Mouse (Mus musculus) liver, embryonic 16.5 days (tissue): ENCODE measurements around the gene Zdhhc19. TPM values are rescaled to one million over a fixed set of nuclear protein-coding genes. Genes with fewer than 3 reads are reported as not detected.
A peak's percentile ranks its signal among the peaks of the same experiment; 100 is the strongest.

Source experiments
- ATAC-seq: fragments of 200-750 bp; cut with Nextera tagmentation; 2 replicates; pipeline ENCODE4 v1.8.0; 2017; ENCODE audit warnings: low read depth, mild to moderate bottlenecking, moderate number of reproducible peaks, moderate library complexity
- H3K27ac ChIP-seq: fragments of 300-500 bp; sonication (generic); 2 replicates; pipeline ENCODE4 v1.5.1; 2014; ENCODE audit warnings: mild to moderate bottlenecking, low read length
- H3K27me3 ChIP-seq: fragments of 300-500 bp; sonication (generic); 2 replicates; pipeline ENCODE4 v1.6.1; 2014; ENCODE audit warnings: low read depth, low read length, mixed read lengths; ENCODE audit not compliant: control insufficient read depth, insufficient read depth
- H3K36me3 ChIP-seq: fragments of 300-500 bp; sonication (generic); 2 replicates; pipeline ENCODE4 v1.6.1; 2014; ENCODE audit warnings: mild to moderate bottlenecking; ENCODE audit not compliant: control insufficient read depth, insufficient read depth
- H3K4me1 ChIP-seq: fragments of 300-500 bp; sonication (generic); 2 replicates; pipeline ENCODE4 v1.6.1; 2014; ENCODE audit warnings: low read depth, low read length, mixed read lengths; ENCODE audit not compliant: control insufficient read depth
- H3K4me2 ChIP-seq: fragments of 300-500 bp; sonication (generic); 2 replicates; pipeline ENCODE4 v1.6.1; 2014; ENCODE audit warnings: low read depth, low read length, mixed read lengths
- H3K4me3 ChIP-seq: fragments of 300-500 bp; sonication (generic); 2 replicates; pipeline ENCODE4 v1.5.1; 2014; ENCODE audit warnings: low read depth, mild to moderate bottlenecking, low read length
- H3K9ac ChIP-seq: fragments of 300-500 bp; sonication (generic); 2 replicates; pipeline ENCODE4 v1.6.1; 2014; ENCODE audit warnings: low read depth, low read length
- H3K9me3 ChIP-seq: fragments of 300-500 bp; sonication (generic); replicated peaks from 2 replicates; pipeline ENCODE4 v1.6.1; 2016; ENCODE audit warnings: low read length; ENCODE audit not compliant: control insufficient read depth
- WGBS: fragments of 180-500 bp; shearing (Covaris S2); extraction: QIAGEN DNeasy Blood & Tissue Kit; methylation state at CpG from one replicate; pipeline ENCODE4 v1.1.7; 2014; ENCODE audit not compliant: insufficient replicate concordance; 5-methylcytosine and 5-hydroxymethylcytosine counted together
- polyA plus RNA-seq: library from polyadenylated mRNA; unstranded; fragments of >200 nt; fragmentation: Nextera tagmentation; extraction: Ambion mirVana; gene quantifications from 2 replicates; pipeline ENCODE4 v1.2.1, GENCODE M21; 2015

Gene Zdhhc19
- polyA plus RNA-seq, 1 experiment from 2014 or later: not detected

DNA sequence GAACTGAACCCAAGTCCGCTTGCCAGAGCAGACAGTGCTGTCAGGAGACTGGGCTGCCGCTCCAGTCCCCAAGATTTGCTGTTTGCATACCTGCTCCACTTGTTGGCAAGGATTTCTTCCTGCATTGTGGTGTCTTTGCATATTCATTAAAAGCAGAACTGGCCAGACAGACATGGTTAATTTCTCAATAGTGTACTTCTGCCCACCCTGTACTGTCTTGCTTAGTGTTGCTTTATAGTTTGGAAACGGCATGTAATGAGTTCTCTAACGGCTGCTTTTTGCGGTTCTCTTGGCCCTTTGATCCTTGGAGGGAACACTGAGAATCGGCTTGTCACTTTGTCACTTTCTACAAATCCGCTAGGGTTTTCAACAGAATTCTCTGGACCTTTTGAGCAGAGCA is 5.4 kb downstream of the Zdhhc19 start:
- H3K4me2 ChIP-seq: no peak overlapping the region
- 64% methylated on average over 7 of the region's 7 CpGs for WGBS
- ATAC-seq: no peak
- no peak overlapping the region for H3K27ac ChIP-seq
- H3K9ac ChIP-seq: no peak overlapping the region
- H3K4me1 ChIP-seq: peaks cover 5% of the 10 kb centered on the region
- H3K27me3 ChIP-seq: peaks cover 4% of the 10 kb centered on the region
- no peaks in the 10 kb centered on the region for H3K9me3 ChIP-seq
- no peak overlapping the region for H3K4me3 ChIP-seq
- H3K36me3 ChIP-seq: no peaks in the 10 kb centered on the region

DNA sequence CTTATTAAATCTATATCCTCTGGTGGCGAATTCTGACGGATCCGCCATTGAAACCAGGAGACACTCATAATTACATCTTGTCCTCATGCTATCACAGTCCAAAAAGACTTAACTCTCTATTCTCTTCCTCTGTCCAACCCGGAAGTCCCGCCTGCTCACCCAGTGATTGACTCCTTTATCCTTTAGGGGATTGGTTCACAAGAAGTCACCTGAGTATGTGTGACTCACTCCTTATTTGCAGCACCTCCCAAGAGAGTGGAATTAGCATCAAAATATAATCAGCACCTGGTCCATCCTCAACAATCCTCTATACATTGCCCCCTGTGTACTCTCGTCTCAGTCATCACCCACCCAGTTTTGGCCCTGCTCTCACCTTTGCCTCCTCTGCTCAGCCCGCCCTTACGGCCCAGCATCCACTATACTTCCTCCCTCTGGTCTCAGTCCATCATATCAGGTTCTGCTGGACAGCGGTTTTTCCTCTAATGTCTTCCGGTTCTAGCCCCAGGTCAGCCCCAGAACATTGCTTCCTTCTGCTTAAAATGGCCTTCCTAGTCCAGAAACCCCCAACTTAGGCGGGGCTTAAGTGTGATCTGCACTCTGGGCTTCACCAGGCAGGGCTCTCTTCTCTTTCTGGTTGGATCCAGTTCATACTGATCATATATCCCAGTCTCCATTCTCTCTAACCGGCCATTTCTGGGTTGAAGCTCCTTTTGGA is 6.7 kb downstream of the Zdhhc19 start:
- no peak overlapping the region for H3K4me3 ChIP-seq
- peaks cover 17% of the 10 kb centered on the region for H3K4me1 ChIP-seq
- H3K27me3 ChIP-seq: peaks cover 4% of the 10 kb centered on the region
- no peak overlapping the region for H3K9ac ChIP-seq
- H3K4me2 ChIP-seq: no peak overlapping the region
- H3K36me3 ChIP-seq: no peaks in the 10 kb centered on the region
- 64% methylated on average over 12 of the region's 12 CpGs for WGBS
- no peaks in the 10 kb centered on the region for H3K9me3 ChIP-seq
- no peak overlapping the region for H3K27ac ChIP-seq
- no peak for ATAC-seq

DNA sequence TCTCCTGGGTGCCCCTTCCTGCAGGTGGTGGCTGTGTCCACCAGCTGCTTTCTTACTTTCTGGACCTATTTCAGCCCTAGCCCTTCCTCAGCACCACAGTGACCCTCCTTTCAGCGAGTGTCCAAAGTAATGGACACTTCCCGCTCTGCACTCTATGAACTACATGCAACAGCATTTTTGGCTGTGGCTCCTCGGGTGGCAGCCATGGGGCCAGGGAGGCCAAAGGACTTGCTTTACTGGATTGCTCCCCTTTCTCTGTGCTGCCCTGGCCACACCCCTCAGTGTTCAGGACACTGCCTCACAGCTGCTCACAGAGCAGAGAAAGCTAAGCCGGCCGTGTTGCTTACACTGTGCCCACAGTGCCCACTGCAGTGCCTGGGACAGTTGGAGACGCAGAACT is 7.6 kb downstream of the Zdhhc19 start:
- Histone ChIP-seq H3K27me3 (peaks cover 4% of the 10 kb centered on the region), H3K9ac (no peak overlapping the region), H3K4me1 (peaks cover 26% of the 10 kb centered on the region), H3K9me3 (no peaks in the 10 kb centered on the region), H3K4me2 (no peak overlapping the region), H3K36me3 (no peaks in the 10 kb centered on the region), H3K27ac (no peak overlapping the region), H3K4me3 (no peak overlapping the region)
- ATAC-seq: no peak
- 58% methylated on average over 6 of the region's 6 CpGs for WGBS

DNA sequence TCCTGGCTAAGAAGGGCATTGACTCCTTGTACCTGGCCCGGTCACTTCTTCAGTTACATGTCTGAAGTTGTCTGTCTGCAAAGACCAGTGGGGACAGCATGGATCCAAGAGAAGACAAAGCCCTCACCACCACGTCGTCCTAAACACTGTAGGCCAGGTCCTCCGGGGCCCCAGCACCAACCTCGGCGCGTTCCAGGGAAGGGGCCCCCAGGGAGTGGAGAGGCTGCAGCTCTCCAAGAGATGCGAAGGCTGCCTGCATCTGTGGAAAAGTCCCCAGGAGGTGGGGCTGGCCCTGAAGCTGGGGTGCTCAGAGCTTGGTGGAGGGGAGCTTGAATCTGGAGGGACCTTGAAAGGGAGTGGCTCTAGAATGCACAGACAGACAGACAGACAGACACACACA is 10.2 kb downstream of the Zdhhc19 start:
- Histone ChIP-seq H3K36me3 (no peaks in the 10 kb centered on the region), H3K27ac (peak overlapping the region; percentile 83; the same call in 1 of the 2 replicates), H3K9me3 (no peaks in the 10 kb centered on the region), H3K4me1 (peaks cover 42% of the 10 kb centered on the region), H3K4me3 (no peak overlapping the region), H3K4me2 (no peak overlapping the region), H3K27me3 (no peaks in the 10 kb centered on the region; the same call in 1 of the 2 replicates), H3K9ac (no peak overlapping the region)
- WGBS: 78% methylated on average over 8 of the region's 8 CpGs
- ATAC-seq: no peak

DNA sequence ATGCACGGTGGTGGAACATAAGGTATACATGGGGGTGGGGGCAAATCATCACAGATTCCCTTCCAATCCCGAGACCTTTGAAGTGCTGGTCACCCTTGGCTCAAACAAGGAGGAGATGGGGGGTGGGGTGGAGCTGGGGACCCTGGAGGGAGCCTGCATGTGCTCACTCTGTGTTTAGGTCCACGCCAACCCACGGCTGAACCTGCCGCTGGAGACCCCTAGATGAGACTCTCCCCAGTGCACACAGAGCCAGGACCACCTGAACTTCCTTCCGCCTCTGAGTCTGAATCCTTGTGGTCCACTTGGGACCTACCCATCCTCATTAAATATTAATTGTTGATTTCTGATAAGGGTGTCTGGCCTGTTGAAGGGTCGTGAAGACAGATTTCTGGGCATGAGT is 10.8 kb downstream of the Zdhhc19 start:
- Histone ChIP-seq H3K9me3 (no peaks in the 10 kb centered on the region), H3K4me2 (peak overlapping the region; percentile 32; the same call in 1 of the 2 replicates), H3K9ac (peak overlapping the region; percentile 32), H3K27ac (peak overlapping the region; percentile 83), H3K27me3 (no peaks in the 10 kb centered on the region; the same call in 1 of the 2 replicates), H3K4me3 (no peak overlapping the region), H3K36me3 (no peaks in the 10 kb centered on the region), H3K4me1 (peaks cover 48% of the 10 kb centered on the region)
- no peak for ATAC-seq
- WGBS: 66% methylated on average over 7 of the region's 7 CpGs

DNA sequence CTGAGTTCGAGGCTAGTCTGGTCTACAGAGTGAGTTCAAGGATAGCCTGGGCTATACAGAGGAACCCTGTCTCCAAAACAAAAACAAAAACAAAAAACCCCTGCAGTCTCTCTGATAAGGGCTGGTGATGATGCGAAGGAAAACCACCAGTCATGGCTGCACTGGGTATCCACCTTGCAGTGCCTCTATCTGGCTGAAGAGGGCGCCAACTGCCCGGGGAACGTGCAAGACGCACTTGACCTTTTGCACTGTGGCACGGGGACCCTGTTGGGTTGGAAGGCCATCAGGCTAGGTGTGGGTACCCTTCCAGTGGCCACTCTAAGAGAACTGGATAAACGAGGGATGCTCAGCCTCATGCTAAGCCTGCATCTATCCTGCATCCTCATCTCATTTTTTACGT is 11.3 kb downstream of the Zdhhc19 start:
- peak overlapping the region; percentile 83 for H3K9ac ChIP-seq
- ATAC-seq: peak; percentile 4
- H3K9me3 ChIP-seq: no peaks in the 10 kb centered on the region
- WGBS: 11% methylated on average over 9 of the region's 9 CpGs
- H3K4me1 ChIP-seq: peaks cover 53% of the 10 kb centered on the region
- H3K4me3 ChIP-seq: peak overlapping the region; percentile 59
- no peaks in the 10 kb centered on the region for H3K36me3 ChIP-seq
- no peaks in the 10 kb centered on the region; the same call in 1 of the 2 replicates for H3K27me3 ChIP-seq
- peak overlapping the region; percentile 100 for H3K27ac ChIP-seq
- H3K4me2 ChIP-seq: peak overlapping the region; percentile 83

DNA sequence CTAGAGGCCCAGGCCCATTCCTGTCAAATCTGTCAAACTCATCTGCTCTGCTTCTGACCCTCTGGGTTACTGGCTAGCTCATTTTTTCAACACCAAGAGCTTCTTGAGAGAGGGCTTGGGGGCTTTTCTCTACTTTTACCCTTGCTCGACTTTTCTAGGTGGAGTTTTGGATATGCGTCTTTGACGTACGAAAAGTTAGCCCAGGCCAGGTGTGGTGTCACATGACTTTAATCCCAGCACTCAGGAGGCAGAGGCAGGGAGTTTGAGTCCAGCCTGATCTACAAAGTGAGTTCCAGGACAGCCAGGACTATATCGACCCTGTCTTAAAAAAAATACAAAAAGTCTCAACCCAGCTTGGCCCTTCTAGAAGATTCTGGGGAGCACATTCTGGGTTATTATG is 12.0 kb downstream of the Zdhhc19 start:
- Histone ChIP-seq H3K9me3 (no peaks in the 10 kb centered on the region), H3K9ac (peak overlapping the region; percentile 83), H3K36me3 (no peaks in the 10 kb centered on the region), H3K27me3 (no peaks in the 10 kb centered on the region; the same call in 1 of the 2 replicates), H3K4me1 (peaks cover 59% of the 10 kb centered on the region), H3K4me2 (peak overlapping the region; percentile 83), H3K27ac (peak overlapping the region; percentile 100), H3K4me3 (peak overlapping the region; percentile 59)
- 47% methylated on average over 5 of the region's 5 CpGs for WGBS
- no peak for ATAC-seq

DNA sequence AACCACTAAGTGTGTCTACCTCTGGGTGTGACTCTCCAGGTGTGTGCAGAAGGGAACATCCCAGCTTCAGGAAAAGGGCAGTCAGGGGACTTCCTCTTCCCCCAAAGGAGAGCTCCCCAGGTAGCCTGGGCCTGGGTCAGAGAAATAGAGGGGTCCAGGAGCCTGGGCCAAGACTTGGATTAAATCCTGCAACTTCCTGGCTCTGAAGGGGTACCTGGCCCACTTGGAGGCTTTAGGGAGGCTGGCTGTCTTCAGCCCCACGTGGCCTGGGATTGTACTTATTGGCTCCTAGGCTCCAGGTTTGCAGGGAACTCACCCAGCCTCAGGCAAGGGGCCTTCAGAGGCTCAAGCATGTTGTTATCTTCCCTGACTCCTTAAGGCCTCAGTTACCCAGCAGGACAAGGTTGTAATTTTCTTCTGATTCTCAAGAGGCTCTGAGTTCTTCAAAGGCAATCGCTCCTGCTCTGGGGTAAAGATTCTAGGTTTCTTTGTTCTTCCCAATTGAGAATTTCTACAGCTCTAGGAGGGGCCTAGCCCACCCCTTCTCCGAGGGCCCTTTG is 12.5 kb downstream of the Zdhhc19 start:
- Histone ChIP-seq H3K9ac (peak overlapping the region; percentile 83), H3K4me1 (peaks cover 65% of the 10 kb centered on the region), H3K9me3 (no peaks in the 10 kb centered on the region), H3K27me3 (no peaks in the 10 kb centered on the region), H3K27ac (peak overlapping the region; percentile 100), H3K4me3 (peak overlapping the region; percentile 59), H3K4me2 (peak overlapping the region; percentile 83), H3K36me3 (no peaks in the 10 kb centered on the region)
- 10% methylated on average over 3 of the region's 3 CpGs for WGBS
- ATAC-seq: no peak
